Mouse (Mus musculus) layer of hippocampus, adult 9-10 months (tissue): ENCODE results near the gene Gtf2h4.

Experiments
- DNase-seq: peaks from one replicate; pipeline ENCODE4 v3.0.0; 2022; ENCODE audit warnings: low spot score

Gene Gtf2h4

GRCm38 (mm10) chr17:35697429-35697758 is 23.9 kb upstream of the Gtf2h4 start:
- no peak for DNase-seq

- no peak for DNase-seq
Observed at GRCm38 (mm10) chr17:35696691-35697090, 23.2 kb upstream of the Gtf2h4 start.

- DNase-seq, result no peak
Observed at GRCm38 (mm10) chr17:35695289-35695688, 21.8 kb upstream of the Gtf2h4 start.

GRCm38 (mm10) chr17:35693906-35694305 is 20.4 kb upstream of the Gtf2h4 start:
- DNase-seq, result no peak

- no peak for DNase-seq
Observed at GRCm38 (mm10) chr17:35692368-35692767, 18.8 kb upstream of the Gtf2h4 start.

- no peak for DNase-seq
Observed at GRCm38 (mm10) chr17:35691811-35692210, 18.3 kb upstream of the Gtf2h4 start.

GRCm38 (mm10) chr17:35689936-35690645 is 16.6 kb upstream of the Gtf2h4 start:
- DNase-seq, result no peak

GRCm38 (mm10) chr17:35688347-35689175 is 15.0 kb upstream of the Gtf2h4 start:
- no peak for DNase-seq

GRCm38 (mm10) chr17:35685061-35685460 is 11.5 kb upstream of the Gtf2h4 start:
- DNase-seq, result no peak

- no peak for DNase-seq
Observed at GRCm38 (mm10) chr17:35681986-35682385, 8.4 kb upstream of the Gtf2h4 start.

GRCm38 (mm10) chr17:35680591-35680990 is 7.1 kb upstream of the Gtf2h4 start:
- no peak for DNase-seq

GRCm38 (mm10) chr17:35672527-35672926 is 1.0 kb downstream of the Gtf2h4 start:
- DNase-seq, result no peak

- DNase-seq, result no peak
Observed at GRCm38 (mm10) chr17:35671846-35672245, 1.7 kb downstream of the Gtf2h4 start.

GRCm38 (mm10) chr17:35669731-35670130 is 3.8 kb downstream of the Gtf2h4 start:
- DNase-seq, result no peak

- DNase-seq, result peak; percentile 89
Observed at GRCm38 (mm10) chr17:35667334-35668065, 6.0 kb downstream of the Gtf2h4 start, which contains the start of gene Vars2. Gene Vars2, minus strand, starts transcription at chr17:35667592.

- DNase-seq, result no peak
Observed at GRCm38 (mm10) chr17:35666851-35667256, 6.7 kb downstream of the Gtf2h4 start.

GRCm38 (mm10) chr17:35665957-35666515 is 7.5 kb downstream of the Gtf2h4 start:
- no peak for DNase-seq

GRCm38 (mm10) chr17:35653086-35653485 is 20.5 kb downstream of the Gtf2h4 start:
- no peak for DNase-seq

GRCm38 (mm10) chr17:35649429-35649828 is 24.1 kb downstream of the Gtf2h4 start:
- no peak for DNase-seq

- no peak for DNase-seq
Observed at GRCm38 (mm10) chr17:35643609-35644236, 29.8 kb downstream of the Gtf2h4 start, which contains the start of gene Mucl3. Gene Mucl3, minus strand, starts transcription at chr17:35643695.

- DNase-seq, result no peak
Observed at GRCm38 (mm10) chr17:35639352-35639751, 34.2 kb downstream of the Gtf2h4 start.
